Mouse (Mus musculus) stomach, postnatal 0 days (tissue): ENCODE measurements at regions not wholly inside any gene's neighbourhood (a gene's known extent, or its start where the extent isn't known, plus 50 kb on each side); places are given as distances from the start of the nearest gene placed in this dataset.

Source experiments
- CTCF ChIP-seq: IDR thresholded peaks from 2 replicates; pipeline ENCODE4 v1.5.1; 2016; ENCODE audit warnings: antibody characterized with exemption, low read depth, mild to moderate bottlenecking, moderate library complexity
- EP300 ChIP-seq: optimal IDR thresholded peaks from 2 replicates; pipeline ENCODE3; 2016; ENCODE audit warnings: antibody characterized with exemption

DNA sequence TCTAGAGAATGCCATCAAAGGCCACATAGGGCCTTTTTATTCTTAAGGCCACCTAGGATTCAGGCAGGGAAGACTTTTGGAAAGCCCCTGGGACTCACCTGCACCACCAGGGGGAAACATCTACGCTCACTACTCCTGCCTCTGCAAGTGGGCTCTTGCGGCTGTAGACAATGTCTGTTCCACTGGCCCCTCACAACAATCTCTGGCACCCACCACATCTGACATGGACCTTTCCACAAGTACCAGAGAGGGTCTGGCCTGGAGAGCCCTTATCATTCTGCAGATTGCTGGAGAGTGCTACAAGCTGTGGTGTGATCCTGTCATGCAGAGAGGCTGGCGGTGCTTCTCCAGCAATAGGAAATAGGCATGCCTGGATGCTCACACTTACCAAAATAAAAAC lies 84.1 kb upstream of the Hddc2 start:
- no peak for TF ChIP-seq EP300
- no peak for TF ChIP-seq CTCF
